Mouse (Mus musculus) forebrain, postnatal 0 days (tissue): ENCODE measurements at regions not wholly inside any gene's neighbourhood (a gene's known extent, or its start where the extent isn't known, plus 50 kb on each side); places are given as distances from the start of the nearest gene placed in this dataset.
A peak's percentile ranks its signal among the peaks of the same experiment; 100 is the strongest.

Experiments used
- ATAC-seq: fragments of 200-750 bp; cut with Nextera tagmentation; 2 replicates; pipeline ENCODE4 v1.8.0; 2017; ENCODE audit warnings: mild to moderate bottlenecking, moderate library complexity
- DNase-seq: peaks from one replicate; pipeline ENCODE4 v3.0.0-alpha.2; 2015
- H3K27ac ChIP-seq: fragments of 300-500 bp; sonication (generic); 2 replicates; pipeline ENCODE4 v1.5.1; 2014; ENCODE audit warnings: low read depth, mild to moderate bottlenecking, antibody characterized with exemption, low read length, moderate library complexity, mixed read lengths
- H3K27me3 ChIP-seq: fragments of 300-500 bp; sonication (generic); 2 replicates; pipeline ENCODE4 v1.6.1; 2014; ENCODE audit warnings: mild to moderate bottlenecking, low read length, mixed read lengths; ENCODE audit not compliant: insufficient read depth
- H3K36me3 ChIP-seq: fragments of 300-500 bp; sonication (generic); 2 replicates; pipeline ENCODE4 v1.6.1; 2014; ENCODE audit warnings: mild to moderate bottlenecking, moderate library complexity; ENCODE audit not compliant: insufficient read depth
- H3K4me1 ChIP-seq: fragments of 300-500 bp; sonication (generic); 2 replicates; pipeline ENCODE4 v1.6.1; 2014; ENCODE audit warnings: antibody characterized with exemption; ENCODE audit not compliant: insufficient read depth
- H3K4me2 ChIP-seq: fragments of 300-500 bp; sonication (generic); 2 replicates; pipeline ENCODE4 v1.6.1; 2014; ENCODE audit warnings: low read depth, mild to moderate bottlenecking, moderate library complexity
- H3K4me3 ChIP-seq: fragments of 300-500 bp; sonication (generic); 2 replicates; pipeline ENCODE4 v1.5.1; 2014; ENCODE audit warnings: low read depth, low read length, mixed read lengths
- H3K9ac ChIP-seq: fragments of 300-500 bp; sonication (generic); 2 replicates; pipeline ENCODE4 v1.6.1; 2014; ENCODE audit warnings: mild to moderate bottlenecking
- H3K9me3 ChIP-seq: fragments of 300-500 bp; sonication (generic); 2 replicates; pipeline ENCODE4 v1.6.1; 2016; ENCODE audit warnings: low read length
- CTCF ChIP-seq: sonication (generic); IDR thresholded peaks from 2 replicates; pipeline ENCODE4 v1.5.1; 2016; ENCODE audit warnings: antibody characterized with exemption, control low read depth, low read depth
- WGBS: fragments of 180-500 bp; shearing (Covaris S2); extraction: QIAGEN DNeasy Blood & Tissue Kit; methylation state at CpG from one replicate; pipeline ENCODE4 v1.1.7; 2014; 5-methylcytosine and 5-hydroxymethylcytosine counted together

- no peak overlapping the region for H3K4me2 ChIP-seq
- TF ChIP-seq CTCF, result no peak
- WGBS, result 23% methylated on average over 4 of the region's 4 CpGs
- no peaks in the 10 kb centered on the region for H3K9me3 ChIP-seq
- no peaks in the 10 kb centered on the region for H3K4me1 ChIP-seq
- H3K36me3 ChIP-seq, result no peaks in the 10 kb centered on the region
- no peaks in the 10 kb centered on the region for H3K27me3 ChIP-seq
- H3K4me3 ChIP-seq, result no peak overlapping the region
- DNase-seq, result no peak
- H3K27ac ChIP-seq, result no peak overlapping the region
- ATAC-seq, result no peak
- no peak overlapping the region for H3K9ac ChIP-seq
These were observed 178.7 kb downstream of the Gm12728 start for GRCm38 (mm10) chr4:105968324-105968723.

DNA sequence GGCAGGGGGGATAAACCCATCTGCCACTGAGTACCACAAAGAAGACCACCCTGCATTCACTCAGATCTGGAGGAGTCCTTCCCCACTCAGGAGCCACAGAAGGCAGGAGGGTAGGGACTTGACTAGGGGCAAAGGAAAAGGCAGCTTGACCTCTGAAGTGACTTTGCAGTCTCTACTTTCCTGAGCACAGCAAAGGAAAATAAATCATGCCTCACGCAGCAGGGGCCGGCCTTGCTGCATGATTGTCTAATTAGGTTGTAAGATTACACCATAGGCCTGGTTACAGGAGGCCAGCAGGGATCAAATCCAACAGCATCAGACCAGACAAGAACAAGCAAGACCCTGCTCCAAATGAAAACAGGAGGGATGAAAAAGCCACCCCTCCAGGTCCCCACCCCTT lies 180.0 kb downstream of the Gm12728 start:
- H3K9me3 ChIP-seq, result no peaks in the 10 kb centered on the region
- TF ChIP-seq CTCF, result no peak
- H3K4me3 ChIP-seq, result no peak overlapping the region
- H3K9ac ChIP-seq, result no peak overlapping the region
- no peaks in the 10 kb centered on the region for H3K36me3 ChIP-seq
- no peaks in the 10 kb centered on the region for H3K4me1 ChIP-seq
- no peak for ATAC-seq
- no peak overlapping the region for H3K27ac ChIP-seq
- H3K27me3 ChIP-seq, result no peaks in the 10 kb centered on the region
- WGBS, result 50% methylated on average over 2 of the region's 2 CpGs
- DNase-seq, result no peak
- no peak overlapping the region for H3K4me2 ChIP-seq

- ATAC-seq (no peak), DNase-seq (no peak)
- H3K4me3 ChIP-seq, result no peak overlapping the region
- H3K4me2 ChIP-seq, result no peak overlapping the region
- no peak overlapping the region for H3K9ac ChIP-seq
- TF ChIP-seq CTCF, result no peak
- H3K27ac ChIP-seq, result no peak overlapping the region
- H3K4me1 ChIP-seq, result no peaks in the 10 kb centered on the region
- H3K27me3 ChIP-seq, result no peaks in the 10 kb centered on the region
- 65% methylated on average over 3 of the region's 3 CpGs for WGBS
- H3K36me3 ChIP-seq, result no peaks in the 10 kb centered on the region
- H3K9me3 ChIP-seq, result no peaks in the 10 kb centered on the region
These were observed 180.4 kb downstream of the Gm12728 start for GRCm38 (mm10) chr4:105970056-105970455.

DNA sequence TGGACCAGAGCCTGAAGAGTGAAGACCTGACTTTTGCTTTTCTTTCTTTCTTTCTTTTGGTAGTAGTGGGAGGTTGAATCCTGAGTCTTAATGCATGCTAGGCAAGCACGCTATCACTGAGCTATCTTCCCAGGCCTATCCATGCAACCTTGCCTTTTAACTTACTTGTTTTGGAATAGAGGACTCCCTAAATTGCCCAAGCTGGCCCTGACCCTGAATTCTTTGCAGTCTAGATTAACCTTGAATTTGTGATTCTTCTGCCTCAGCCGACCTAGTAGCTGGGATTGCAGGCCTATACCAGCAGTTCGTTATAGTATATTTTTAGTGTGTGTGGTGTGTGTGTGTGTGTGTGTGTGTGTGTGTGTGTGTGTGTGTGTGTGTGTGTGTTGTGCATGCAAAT lies 183.1 kb downstream of the Gm12728 start:
- Histone ChIP-seq H3K27ac (no peak overlapping the region), H3K4me1 (no peaks in the 10 kb centered on the region), H3K36me3 (no peaks in the 10 kb centered on the region), H3K4me3 (no peak overlapping the region), H3K27me3 (no peaks in the 10 kb centered on the region), H3K9me3 (no peaks in the 10 kb centered on the region), H3K9ac (no peak overlapping the region), H3K4me2 (no peak overlapping the region)
- no peak for TF ChIP-seq CTCF
- 91% methylated on average over 3 of the region's 3 CpGs for WGBS
- ATAC-seq, result no peak
- no peak for DNase-seq

DNA sequence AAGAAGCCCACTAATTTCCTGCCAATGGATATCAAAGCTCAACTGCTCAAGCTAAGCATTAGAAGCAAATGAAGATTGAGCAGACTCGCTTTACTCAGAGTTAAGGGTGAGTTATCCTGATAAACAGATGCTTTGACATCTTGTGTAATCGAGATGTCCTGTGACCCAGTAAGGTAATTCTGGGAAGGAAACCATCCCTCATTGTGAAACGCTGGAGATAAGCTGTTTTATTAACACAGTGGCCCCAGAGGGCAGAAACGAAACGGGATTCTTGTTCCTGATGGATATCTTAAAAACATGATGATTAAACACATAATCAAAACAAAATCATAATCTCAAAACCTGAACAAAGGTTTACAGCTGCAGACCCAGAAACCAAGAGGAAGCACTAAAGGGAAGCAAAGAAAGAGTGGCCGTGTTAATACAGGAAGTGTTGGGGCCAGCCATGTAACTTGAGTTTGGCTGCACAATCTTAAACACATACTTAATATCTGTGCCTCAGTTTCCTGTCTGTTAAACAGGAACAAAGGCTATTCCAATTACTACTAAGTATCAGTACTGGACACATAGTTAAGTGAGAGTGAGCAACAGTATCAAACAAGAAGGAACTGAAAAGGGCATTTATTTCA lies 184.2 kb downstream of the Gm12728 start:
- H3K4me2 ChIP-seq, result no peak overlapping the region
- H3K9me3 ChIP-seq, result no peaks in the 10 kb centered on the region
- WGBS, result 88% methylated on average over 6 of the region's 6 CpGs
- no peak for ATAC-seq
- no peak overlapping the region for H3K4me3 ChIP-seq
- H3K4me1 ChIP-seq, result no peaks in the 10 kb centered on the region
- no peak for DNase-seq
- H3K9ac ChIP-seq, result no peak overlapping the region
- no peak overlapping the region for H3K27ac ChIP-seq
- H3K36me3 ChIP-seq, result no peaks in the 10 kb centered on the region
- no peaks in the 10 kb centered on the region for H3K27me3 ChIP-seq
- TF ChIP-seq CTCF, result no peak

- DNase-seq (peak; percentile 13), ATAC-seq (no peak)
- Histone ChIP-seq H3K4me2 (no peak overlapping the region), H3K27ac (no peak overlapping the region), H3K9ac (no peak overlapping the region), H3K9me3 (no peaks in the 10 kb centered on the region), H3K36me3 (no peaks in the 10 kb centered on the region), H3K27me3 (no peaks in the 10 kb centered on the region), H3K4me1 (no peaks in the 10 kb centered on the region), H3K4me3 (no peak overlapping the region)
- TF ChIP-seq CTCF, result peak; percentile 47
- WGBS, result 50% methylated on average over 4 of the region's 4 CpGs
These were observed 185.3 kb downstream of the Gm12728 start for GRCm38 (mm10) chr4:105974948-105975347.

DNA sequence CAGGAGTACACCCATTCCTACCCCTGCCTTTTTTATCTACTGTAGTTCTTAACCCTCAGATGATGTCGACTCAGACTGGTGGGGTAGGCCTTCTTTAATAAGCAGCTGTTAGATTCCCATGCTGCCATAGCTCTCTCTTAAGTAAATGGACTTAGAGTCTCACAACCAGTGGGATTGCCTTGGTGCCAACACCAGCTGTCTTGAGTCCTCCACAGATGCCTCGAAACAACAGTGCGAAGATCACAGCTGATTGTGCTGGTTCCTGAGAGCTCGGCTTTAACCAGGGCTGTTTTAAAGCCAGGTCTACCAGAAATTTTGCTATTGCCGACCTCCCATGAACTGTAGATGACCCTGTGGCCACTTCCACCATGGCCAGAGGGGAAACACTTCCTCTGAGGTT lies 189.4 kb downstream of the Gm12728 start:
- ATAC-seq (no peak), DNase-seq (no peak)
- H3K27me3 ChIP-seq, result no peaks in the 10 kb centered on the region
- H3K4me1 ChIP-seq, result no peaks in the 10 kb centered on the region
- no peak overlapping the region for H3K9ac ChIP-seq
- H3K27ac ChIP-seq, result no peak overlapping the region
- TF ChIP-seq CTCF, result no peak
- H3K36me3 ChIP-seq, result no peaks in the 10 kb centered on the region
- H3K4me2 ChIP-seq, result no peak overlapping the region
- WGBS, result 88% methylated on average over 5 of the region's 5 CpGs
- no peaks in the 10 kb centered on the region for H3K9me3 ChIP-seq
- no peak overlapping the region for H3K4me3 ChIP-seq
